7 mouse cellular contexts compared by ENCODE assay signal in the genomic region with DNA sequence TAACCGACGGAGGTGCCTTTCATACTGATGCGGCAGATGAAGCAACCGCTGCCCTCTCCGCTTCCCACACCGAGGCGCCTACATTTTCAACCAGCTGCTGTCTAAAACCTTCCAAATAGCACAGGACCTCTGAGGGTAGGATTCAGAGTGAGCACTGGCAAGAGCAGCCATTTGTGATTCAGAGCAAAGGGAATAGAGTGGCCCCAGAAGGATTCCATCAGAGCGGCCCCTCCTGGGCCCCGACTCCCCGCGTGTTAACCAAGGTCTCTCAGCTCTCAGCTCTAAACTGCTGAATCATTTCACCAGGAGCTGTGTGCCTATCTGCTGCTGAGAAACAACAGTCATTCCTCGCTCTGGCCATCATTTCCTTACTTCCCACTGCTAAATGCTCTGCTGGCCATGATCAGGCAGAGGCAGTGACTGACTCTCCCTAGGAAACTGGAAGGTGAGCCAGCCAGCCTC.
A peak's percentile ranks its signal among the peaks of the same experiment; 100 is the strongest.
DNase-seq lines count a peak whose midpoint lies in the region; ATAC-seq and TF ChIP-seq lines count a peak whose summit lies in the region.

No protein-coding gene starts in this region.

- peak overlapping the region; percentile 45 for H3K27ac ChIP-seq in lung, embryonic 16.5 days (ENCODE audit: low read length)

- intact Hi-C loops in heart, postnatal 10 days (cut with DNase I): no loop called here

- H3K4me3 ChIP-seq in G1E (ENCODE audit: low read depth, low read length): peak overlapping the region; percentile 25; the same call in 1 of the 2 replicates
- H3K4me3 ChIP-seq in lung, embryonic 16.5 days (ENCODE audit: low read length): no peak overlapping the region

- no peaks in the 10 kb centered on the region for H3K36me3 ChIP-seq in G1E (replicated peaks)
- H3K36me3 ChIP-seq in lung, embryonic 16.5 days (ENCODE audit: control insufficient read depth, insufficient read depth, low read length): peaks cover 4% of the 10 kb centered on the region

- H3K9ac ChIP-seq in lung, embryonic 16.5 days (ENCODE audit: low read length): no peak overlapping the region

- H3K4me2 ChIP-seq in lung, embryonic 16.5 days (ENCODE audit: low read depth, low read length): 0 out of 2 replicates have a peak overlapping the region, but pooled peaks have one; percentile 4

- TF ChIP-seq CTCF in G1E (IDR thresholded peaks at IDR 0.05; ENCODE audit: low read depth, low read length): no peak

- H3K4me1 ChIP-seq in G1E (ENCODE audit: insufficient read depth, low read depth, low read length): peaks cover 32% of the 10 kb centered on the region
- H3K4me1 ChIP-seq in lung, embryonic 16.5 days (replicated peaks; ENCODE audit: control insufficient read depth, insufficient read depth, low read length): peaks cover 7% of the 10 kb centered on the region; the same call in 1 of the 2 replicates

- H3K27me3 ChIP-seq in G1E (ENCODE audit: insufficient read depth, low read length): no peaks in the 10 kb centered on the region
- no peaks in the 10 kb centered on the region for H3K27me3 ChIP-seq in lung, embryonic 16.5 days (ENCODE audit: control insufficient read depth, insufficient read depth, low read depth, low read length)

- 42% methylated on average over 12 of the region's 12 CpGs for WGBS in lung, embryonic 16.5 days

- H3K9me3 ChIP-seq in G1E (replicated peaks): peaks cover 3% of the 10 kb centered on the region; the same call in 1 of the 2 replicates
- H3K9me3 ChIP-seq in lung, embryonic 16.5 days (ENCODE audit: control insufficient read depth, low read length): no peaks in the 10 kb centered on the region

- peak; percentile 68 for ATAC-seq in G1E (ENCODE audit: extremely low read depth, insufficient number of reproducible peaks, low FRiP score, poor library complexity, severe bottlenecking)
- ATAC-seq in erythroblast, adult 5-6 weeks (replicated peaks; ENCODE audit: low FRiP score, poor library complexity, severe bottlenecking): peak; percentile 84
- no peak; the same call in 1 of the 2 replicates for ATAC-seq in lung, embryonic 16.5 days (ENCODE audit: low read depth)

- DNase-seq in 416B (ENCODE audit: low read depth) (peak; percentile 61), G1E (ENCODE audit: low spot score) (peak; percentile 13)
- peak; percentile 19 to 20 for DNase-seq in heart, postnatal 10 days
- no peak for DNase-seq in urinary bladder, postnatal 25 days (ENCODE audit: low spot score)
- no peak for DNase-seq in urinary bladder, postnatal 4 days (ENCODE audit: low spot score in 2 of 2)

Comparison
In these comparisons a context has a peak if more than half of its experiments do, and no peak if none do; other contexts are left out.
1. DNase-seq: peak in 416B (single experiment), G1E (single experiment) and heart, postnatal 10 days (2 of 2); none in urinary bladder, postnatal 25 days (single experiment) and urinary bladder, postnatal 4 days (0 of 2).